Mouse (Mus musculus): ENCODE data around the gene Zfp747. TPM values are rescaled to one million over a fixed set of nuclear protein-coding genes. Genes with fewer than 3 reads are reported as not detected.
"Not testable (repeated sequence)": the region's sequence is repeated elsewhere in the genome, so short reads cannot be mapped to it uniquely, and the experiment has no call there.

Gene Zfp747
- polyA plus RNA-seq, 1 experiment from 2014 or later, result 10.2 TPM

DNA sequence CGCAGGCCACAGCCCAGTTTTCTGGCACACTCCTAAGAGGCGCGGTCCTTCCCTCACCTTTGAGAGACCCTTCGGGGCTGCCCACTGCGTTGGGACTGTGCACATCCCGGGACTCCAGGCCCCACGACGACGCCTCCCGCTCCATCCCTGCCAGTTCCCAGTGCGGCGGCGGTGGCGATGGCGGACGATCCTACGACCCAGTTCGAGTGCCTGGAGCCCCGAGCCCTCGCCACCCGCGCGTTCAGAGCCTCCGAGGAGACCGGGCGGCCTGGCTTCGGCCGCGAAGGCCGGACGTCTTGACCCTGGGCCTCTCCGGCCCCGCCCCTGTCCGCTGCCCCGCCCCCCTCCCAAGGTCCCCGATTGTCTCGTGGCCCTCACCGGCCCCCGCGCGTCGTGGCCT lies 30.8 kb downstream of the Zfp747 start:
- H3K27me3 ChIP-seq, result no peaks in the 10 kb centered on the region
- H3K4me3 ChIP-seq, result peak overlapping the region; percentile 95
- no peaks in the 10 kb centered on the region for H3K9me3 ChIP-seq
- under 1% methylated on average over 41 of the region's 42 CpGs for whole genome bisulfite sequencing
- ATAC-seq (ENCODE audit: low FRiP score, low read depth), result peak; percentile 35
- H3K4me1 ChIP-seq, result peaks cover 13% of the 10 kb centered on the region
- peaks cover 24% of the 10 kb centered on the region for H3K36me3 ChIP-seq
- peak overlapping the region; percentile 93 for H3K27ac ChIP-seq (replicated peaks)
- H3K4me2 ChIP-seq (replicated peaks), result peak overlapping the region; percentile 77
- peak overlapping the region; percentile 94 for H3K9ac ChIP-seq (replicated peaks)

DNA sequence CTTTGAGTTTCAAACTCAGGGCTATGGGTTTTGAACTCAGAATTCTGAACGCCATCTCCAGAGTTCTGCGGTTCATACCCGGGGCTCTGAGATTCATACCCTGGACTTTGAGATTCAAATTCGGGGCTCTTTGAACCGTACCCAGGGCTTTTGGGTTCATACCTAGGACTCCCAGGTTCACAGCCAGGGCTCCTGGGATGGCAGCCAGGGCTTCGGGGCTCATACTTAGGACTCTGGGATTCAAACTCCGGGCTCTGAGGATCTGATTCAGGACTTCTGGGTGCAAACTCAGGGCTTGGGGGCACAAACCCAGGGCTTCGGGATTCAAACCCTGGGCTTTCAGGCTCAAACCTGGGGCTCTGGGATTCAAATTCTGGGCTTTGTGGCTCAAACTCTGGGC lies 31.5 kb downstream of the Zfp747 start:
- H3K4me3 ChIP-seq, result peak overlapping the region; percentile 95
- ATAC-seq (ENCODE audit: low FRiP score, low read depth), result no peak
- H3K27ac ChIP-seq (replicated peaks), result no peak overlapping the region
- H3K27me3 ChIP-seq, result no peaks in the 10 kb centered on the region
- H3K9ac ChIP-seq (replicated peaks), result peak overlapping the region; percentile 94
- H3K9me3 ChIP-seq, result no peaks in the 10 kb centered on the region
- peak overlapping the region; percentile 77 for H3K4me2 ChIP-seq (replicated peaks)
- H3K4me1 ChIP-seq, result peaks cover 13% of the 10 kb centered on the region
- peaks cover 24% of the 10 kb centered on the region for H3K36me3 ChIP-seq
- WGBS, result 88% methylated on average over 8 of the region's 8 CpGs

DNA sequence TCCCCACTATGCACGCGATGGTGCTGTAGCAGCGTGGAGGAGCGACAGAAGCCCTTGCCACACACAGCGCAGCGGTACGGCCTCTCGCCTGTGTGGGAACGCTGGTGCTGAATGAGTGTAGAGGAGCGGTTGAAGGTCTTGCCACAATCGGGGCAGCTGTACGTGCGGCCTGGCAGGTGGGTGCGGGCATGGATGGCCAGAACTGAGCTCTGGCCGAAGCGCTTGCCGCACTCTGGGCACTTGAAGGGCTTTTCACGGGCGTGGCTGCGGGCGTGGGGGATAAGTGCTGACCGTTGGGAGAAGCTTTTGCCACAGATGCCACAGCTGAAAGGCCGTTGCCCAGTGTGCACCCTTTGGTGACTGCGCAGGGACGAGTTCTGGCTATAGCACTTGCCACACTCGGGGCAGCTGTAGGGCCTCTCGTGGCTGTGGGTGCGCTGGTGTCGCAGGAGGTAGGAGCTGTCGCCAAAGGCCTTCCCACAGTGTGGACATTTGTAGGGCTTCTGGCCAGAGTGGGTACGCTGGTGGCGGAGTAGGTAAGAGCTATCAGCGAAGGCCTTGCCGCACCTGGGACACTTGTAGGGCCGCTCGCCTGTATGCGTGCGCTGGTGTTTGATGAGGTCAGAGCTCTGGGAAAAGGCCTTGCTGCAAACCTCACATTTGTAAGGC lies 32.4 kb downstream of the Zfp747 start:
- no peak overlapping the region for H3K9ac ChIP-seq (replicated peaks)
- no peak for ATAC-seq (ENCODE audit: low FRiP score, low read depth)
- peaks cover 24% of the 10 kb centered on the region for H3K36me3 ChIP-seq
- H3K27me3 ChIP-seq, result no peaks in the 10 kb centered on the region
- WGBS, result 95% methylated on average over 38 of the region's 38 CpGs
- no peak overlapping the region for H3K27ac ChIP-seq (replicated peaks)
- H3K4me3 ChIP-seq, result 0 out of 2 replicates have a peak overlapping the region, but pooled peaks have one; percentile 95
- H3K4me2 ChIP-seq (replicated peaks), result no peak overlapping the region
- peaks cover 13% of the 10 kb centered on the region for H3K4me1 ChIP-seq
- H3K9me3 ChIP-seq, result no peaks in the 10 kb centered on the region

DNA sequence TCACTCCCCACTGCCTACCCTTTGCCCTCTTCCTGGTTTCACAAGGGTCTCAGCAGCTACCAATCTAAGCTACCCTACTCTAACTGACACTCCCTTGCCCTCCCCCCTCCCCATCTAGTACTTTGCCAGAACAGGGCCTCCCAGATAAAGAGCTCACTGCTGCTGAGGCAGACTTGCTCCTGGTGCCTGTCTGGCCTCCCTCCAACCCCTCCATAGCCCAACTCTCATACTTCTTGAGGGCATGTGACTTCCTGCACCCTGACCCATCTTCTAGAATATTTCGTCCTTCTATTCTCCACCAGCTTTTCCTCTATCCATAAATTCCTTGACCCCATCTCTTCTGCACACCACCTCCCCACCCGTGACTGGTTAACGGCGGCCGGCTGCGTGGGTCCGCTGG lies 33.0 kb downstream of the Zfp747 start:
- Histone ChIP-seq H3K4me2 (replicated peaks) (no peak overlapping the region), H3K27ac (replicated peaks) (no peak overlapping the region), H3K4me1 (peaks cover 13% of the 10 kb centered on the region), H3K36me3 (peaks cover 24% of the 10 kb centered on the region), H3K9ac (replicated peaks) (no peak overlapping the region), H3K9me3 (no peaks in the 10 kb centered on the region), H3K27me3 (no peaks in the 10 kb centered on the region), H3K4me3 (no peak overlapping the region)
- no peak for ATAC-seq (ENCODE audit: low FRiP score, low read depth)
- WGBS, result 94% methylated on average over 7 of the region's 7 CpGs

DNA sequence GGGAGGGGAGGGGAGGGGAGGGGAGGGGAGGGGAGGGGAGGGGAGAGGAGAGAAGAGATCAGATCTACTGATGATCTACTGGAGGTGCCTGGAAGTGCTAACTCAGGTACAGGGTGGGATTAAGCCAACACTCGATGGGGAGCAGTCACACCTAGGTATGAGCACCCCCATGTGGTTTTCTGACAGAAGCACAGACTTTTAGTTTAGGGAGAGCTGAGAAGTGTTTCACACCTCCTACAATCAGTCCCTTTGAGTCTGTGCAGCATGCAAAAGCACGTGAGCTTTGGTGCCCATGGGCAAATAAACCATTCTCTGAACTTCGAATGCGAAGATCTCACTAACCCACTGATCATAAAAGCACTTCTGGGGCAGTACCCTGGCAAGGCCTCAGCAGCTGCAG lies 33.5 kb downstream of the Zfp747 start:
- H3K4me1 ChIP-seq, result peaks cover 13% of the 10 kb centered on the region
- no peak overlapping the region for H3K4me3 ChIP-seq
- H3K27ac ChIP-seq (replicated peaks), result no peak overlapping the region
- 72% methylated on average over 4 of the region's 4 CpGs for WGBS
- H3K27me3 ChIP-seq, result no peaks in the 10 kb centered on the region
- no peak for ATAC-seq (ENCODE audit: low FRiP score, low read depth)
- H3K9ac ChIP-seq (replicated peaks), result no peak overlapping the region
- H3K36me3 ChIP-seq, result peaks cover 24% of the 10 kb centered on the region
- H3K4me2 ChIP-seq (replicated peaks), result no peak overlapping the region
- H3K9me3 ChIP-seq, result no peaks in the 10 kb centered on the region

DNA sequence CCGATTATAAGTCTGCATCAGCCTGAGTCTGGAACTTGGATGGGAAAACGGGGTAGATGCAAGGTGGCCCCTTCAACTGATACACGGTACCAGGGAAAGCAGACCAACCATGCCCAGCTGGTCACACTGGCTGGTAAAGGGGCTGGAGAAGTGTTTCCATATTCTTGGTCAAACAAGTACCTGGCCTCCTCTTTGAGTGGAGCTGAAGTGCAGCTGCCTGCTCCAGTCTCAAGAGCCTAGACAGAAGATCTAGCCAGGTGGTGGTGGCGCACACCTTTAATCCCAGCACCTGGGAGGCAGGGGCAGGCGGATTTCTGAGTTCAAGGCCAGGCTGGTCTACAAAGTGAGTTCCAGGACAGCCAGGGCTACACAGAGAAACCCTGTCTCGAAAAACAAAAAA lies 34.0 kb downstream of the Zfp747 start:
- H3K27ac ChIP-seq (replicated peaks); H3K27me3 ChIP-seq; H3K9me3 ChIP-seq; ATAC-seq (ENCODE audit: low FRiP score, low read depth); H3K9ac ChIP-seq (replicated peaks); H3K4me2 ChIP-seq (replicated peaks); H3K4me3 ChIP-seq: not testable (repeated sequence)
- Histone ChIP-seq H3K36me3 (peaks cover 24% of the 10 kb centered on the region), H3K4me1 (peaks cover 13% of the 10 kb centered on the region)
- WGBS, result 93% methylated on average over 6 of the region's 6 CpGs

DNA sequence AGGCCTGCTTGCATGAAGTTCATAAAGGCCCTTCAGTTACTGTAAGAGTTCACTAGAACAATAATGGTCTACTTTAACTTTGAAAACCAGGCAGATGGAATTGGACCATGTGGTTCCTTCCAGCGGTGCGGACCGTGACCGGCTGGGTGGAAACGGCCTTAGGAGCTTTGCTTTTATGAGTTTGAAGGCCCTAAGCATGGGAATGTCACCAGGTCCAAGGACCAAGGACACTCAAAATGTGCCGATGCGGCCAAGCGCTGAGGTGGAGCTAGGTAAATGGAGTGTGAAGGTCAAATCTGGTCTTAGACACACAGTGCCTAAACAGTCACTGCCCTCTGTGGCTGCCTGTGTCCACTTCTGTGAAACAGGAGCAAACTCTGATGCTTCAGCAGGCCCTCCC lies 34.5 kb downstream of the Zfp747 start:
- Histone ChIP-seq H3K36me3 (peaks cover 24% of the 10 kb centered on the region), H3K4me2 (replicated peaks) (no peak overlapping the region), H3K27me3 (no peaks in the 10 kb centered on the region), H3K4me1 (peaks cover 9% of the 10 kb centered on the region), H3K4me3 (no peak overlapping the region), H3K9me3 (no peaks in the 10 kb centered on the region), H3K27ac (replicated peaks) (no peak overlapping the region), H3K9ac (replicated peaks) (no peak overlapping the region)
- ATAC-seq (ENCODE audit: low FRiP score, low read depth), result no peak
- 97% methylated on average over 8 of the region's 8 CpGs for WGBS

DNA sequence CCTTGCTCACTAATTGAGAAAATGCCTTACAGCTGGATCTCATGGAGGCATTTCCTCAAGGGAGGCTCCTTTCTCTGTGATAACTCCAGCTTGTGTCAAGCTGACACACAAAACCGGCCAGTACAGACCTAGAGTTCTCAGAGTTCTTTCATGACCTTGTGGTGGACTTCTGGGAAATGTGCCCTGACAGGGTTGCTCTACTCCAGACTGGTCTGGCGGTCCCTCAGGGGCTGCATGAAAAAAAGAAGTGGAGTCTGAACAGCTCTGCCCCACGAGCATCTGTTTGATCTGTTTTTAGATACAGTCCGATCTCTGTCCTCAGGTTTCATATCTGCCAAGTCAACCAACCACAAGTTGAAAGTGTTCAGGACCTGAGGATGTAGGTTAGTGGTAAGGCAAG lies 38.2 kb downstream of the Zfp747 start:
- 85% methylated on average over 4 of the region's 4 CpGs for WGBS
- ATAC-seq (ENCODE audit: low FRiP score, low read depth), result no peak
- H3K27me3 ChIP-seq, result no peaks in the 10 kb centered on the region
- no peaks in the 10 kb centered on the region for H3K9me3 ChIP-seq
- no peak overlapping the region for H3K27ac ChIP-seq (replicated peaks)
- no peak overlapping the region for H3K4me3 ChIP-seq
- H3K9ac ChIP-seq (replicated peaks), result no peak overlapping the region
- peaks cover 11% of the 10 kb centered on the region for H3K36me3 ChIP-seq
- H3K4me1 ChIP-seq, result no peaks in the 10 kb centered on the region
- H3K4me2 ChIP-seq (replicated peaks), result no peak overlapping the region

DNA sequence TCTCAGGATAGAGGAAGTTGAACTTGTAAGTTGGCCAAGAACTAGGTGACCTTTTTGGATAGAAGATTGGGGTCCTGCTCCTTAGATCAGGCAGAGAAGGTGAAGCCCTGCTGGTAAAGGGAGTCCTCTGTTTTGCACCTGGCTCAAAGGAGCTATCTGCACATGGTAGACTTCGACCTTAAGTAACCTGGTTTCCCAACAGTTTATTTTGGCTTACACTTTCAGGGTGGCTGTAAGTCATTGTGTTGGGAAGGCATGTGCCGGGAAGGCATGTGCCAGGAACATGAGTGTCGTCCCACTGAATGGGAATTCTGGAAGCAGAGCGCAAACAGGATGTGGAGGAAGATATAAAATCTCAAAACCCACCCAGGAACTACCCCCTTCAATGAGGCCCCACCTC lies 40.2 kb downstream of the Zfp747 start:
- WGBS, result 84% methylated on average over 4 of the region's 4 CpGs
- H3K4me1 ChIP-seq, result no peaks in the 10 kb centered on the region
- ATAC-seq (ENCODE audit: low FRiP score, low read depth), result no peak

DNA sequence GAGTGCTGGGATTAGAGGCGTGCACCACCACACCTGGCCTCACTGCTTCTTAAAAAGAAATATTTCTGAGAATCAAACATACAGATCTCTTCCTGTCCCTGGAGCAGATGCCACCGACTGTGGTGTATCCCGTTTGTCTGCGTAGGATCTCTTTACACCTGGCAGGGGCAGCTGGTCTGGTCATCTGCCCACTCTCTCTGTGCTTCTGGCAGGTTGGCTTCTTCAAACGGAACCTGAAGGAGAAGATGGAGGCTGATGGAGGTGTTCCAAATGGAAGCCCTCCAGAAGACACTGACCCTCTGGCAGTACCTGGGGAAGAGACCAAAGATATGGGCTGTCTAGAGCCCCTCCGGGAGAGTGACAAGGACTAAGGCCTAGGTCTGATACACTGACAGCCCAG lies 42.6 kb downstream of the Zfp747 start:
- Histone ChIP-seq H3K27ac (replicated peaks) (no peak overlapping the region), H3K36me3 (no peaks in the 10 kb centered on the region), H3K9ac (replicated peaks) (no peak overlapping the region), H3K4me2 (replicated peaks) (no peak overlapping the region), H3K27me3 (no peaks in the 10 kb centered on the region), H3K9me3 (no peaks in the 10 kb centered on the region), H3K4me1 (no peaks in the 10 kb centered on the region), H3K4me3 (no peak overlapping the region)
- 85% methylated on average over 6 of the region's 6 CpGs for WGBS
- ATAC-seq (ENCODE audit: low FRiP score, low read depth), result no peak

More for the DNA sequence above, 40.2 kb downstream of the Zfp747 start:
- H3K27me3 ChIP-seq, result no peaks in the 10 kb centered on the region
- no peaks in the 10 kb centered on the region for H3K36me3 ChIP-seq
- H3K4me3 ChIP-seq, result no peak overlapping the region
- no peak overlapping the region for H3K4me2 ChIP-seq (replicated peaks)
- H3K27ac ChIP-seq (replicated peaks), result no peak overlapping the region
- H3K9me3 ChIP-seq, result no peaks in the 10 kb centered on the region
- no peak overlapping the region for H3K9ac ChIP-seq (replicated peaks)

DNA sequence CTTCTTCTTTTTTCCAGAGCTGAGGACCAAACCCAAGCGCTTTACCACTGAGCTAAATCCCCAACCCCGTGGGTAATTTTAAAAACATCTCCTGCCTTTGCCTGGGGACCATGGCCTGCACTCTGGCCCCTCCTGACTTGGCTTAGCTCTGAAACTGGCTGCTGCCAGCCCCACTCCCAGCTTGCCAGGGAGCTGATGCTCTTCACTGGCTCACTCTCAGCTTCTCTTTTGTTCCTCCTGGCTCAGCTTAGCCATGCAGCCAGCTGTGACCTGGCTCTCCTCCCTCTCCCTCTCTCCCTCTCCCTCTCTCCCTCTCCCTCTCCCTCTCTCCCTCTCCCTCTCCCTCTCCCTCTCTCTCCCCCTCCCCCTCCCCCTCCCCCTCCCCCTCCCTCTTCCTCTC lies 49.2 kb downstream of the Zfp747 start:
- no peak overlapping the region for H3K4me3 ChIP-seq
- H3K9ac ChIP-seq (replicated peaks), result no peak overlapping the region
- no peak for ATAC-seq (ENCODE audit: low FRiP score, low read depth)
- H3K4me1 ChIP-seq, result no peaks in the 10 kb centered on the region
- no peaks in the 10 kb centered on the region for H3K27me3 ChIP-seq
- no peaks in the 10 kb centered on the region for H3K36me3 ChIP-seq
- H3K9me3 ChIP-seq, result no peaks in the 10 kb centered on the region
- WGBS, result 41% methylated on average over 2 of the region's 2 CpGs
- peak overlapping the region; percentile 63; the same call in 1 of the 2 replicates for H3K27ac ChIP-seq (replicated peaks)
- H3K4me2 ChIP-seq (replicated peaks), result no peak overlapping the region

DNA sequence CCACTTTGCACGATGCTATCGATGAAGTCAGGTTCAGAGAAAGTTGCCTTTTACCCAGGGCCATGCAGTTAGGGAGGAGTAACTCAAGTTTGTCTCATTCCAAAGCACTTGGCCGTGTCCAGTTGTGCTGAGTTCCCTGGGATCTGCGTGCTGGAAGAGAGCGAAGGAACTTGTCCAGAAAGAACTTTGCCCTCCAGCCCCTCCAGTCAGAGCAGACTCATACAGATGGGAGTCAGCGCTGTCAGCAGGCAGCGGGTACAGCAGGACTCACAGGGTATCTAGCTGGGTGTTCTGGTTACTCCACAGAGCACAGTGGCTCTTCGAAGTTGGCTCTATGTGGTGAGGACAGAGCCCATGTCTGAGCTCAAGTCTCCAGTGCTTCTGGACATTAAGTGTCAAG lies 50.3 kb downstream of the Zfp747 start:
- Histone ChIP-seq H3K4me3 (no peak overlapping the region), H3K36me3 (no peaks in the 10 kb centered on the region), H3K9me3 (no peaks in the 10 kb centered on the region), H3K4me1 (no peaks in the 10 kb centered on the region), H3K27ac (replicated peaks) (no peak overlapping the region), H3K9ac (replicated peaks) (no peak overlapping the region), H3K27me3 (no peaks in the 10 kb centered on the region), H3K4me2 (replicated peaks) (no peak overlapping the region)
- no peak for ATAC-seq (ENCODE audit: low FRiP score, low read depth)
- 90% methylated on average over 8 of the region's 8 CpGs for WGBS

DNA sequence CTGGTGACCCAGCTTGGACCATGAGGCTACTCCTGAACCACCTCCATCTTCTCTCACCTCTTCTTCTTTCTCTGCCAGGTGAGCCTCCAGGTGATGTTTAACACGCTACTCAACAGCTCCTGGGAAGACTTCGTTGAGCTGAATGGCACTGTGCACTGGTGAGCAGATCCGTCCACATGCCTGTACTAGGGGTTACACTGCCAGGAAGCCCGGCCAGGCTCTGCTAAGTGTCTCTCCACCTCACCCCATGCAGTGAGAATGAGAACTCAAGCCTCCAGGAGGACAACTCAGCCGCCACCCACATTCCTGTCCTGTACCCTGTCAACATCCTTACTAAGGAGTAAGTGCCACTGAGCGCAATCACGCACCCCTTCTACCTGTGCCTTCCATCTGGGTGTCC lies 50.9 kb downstream of the Zfp747 start:
- H3K4me2 ChIP-seq (replicated peaks), result no peak overlapping the region
- 86% methylated on average over 7 of the region's 7 CpGs for WGBS
- H3K36me3 ChIP-seq, result no peaks in the 10 kb centered on the region

More for the DNA sequence above, 50.9 kb downstream of the Zfp747 start:
- no peak overlapping the region for H3K4me3 ChIP-seq
- H3K27ac ChIP-seq (replicated peaks), result no peak overlapping the region
- H3K9ac ChIP-seq (replicated peaks), result no peak overlapping the region
- ATAC-seq (ENCODE audit: low FRiP score, low read depth), result no peak
- no peaks in the 10 kb centered on the region for H3K4me1 ChIP-seq
- no peaks in the 10 kb centered on the region for H3K27me3 ChIP-seq
- no peaks in the 10 kb centered on the region for H3K9me3 ChIP-seq
